Mouse (Mus musculus) C2C12 (cell line): Measurements from ENCODE around the gene Bad. TPM values are rescaled to one million over a fixed set of nuclear protein-coding genes. Genes with fewer than 3 reads are reported as not detected.

ENCODE experiments used
- H3K27me3 ChIP-seq: one replicate; pipeline ENCODE4 v1.6.1; 2011; ENCODE audit not compliant: control insufficient read depth, insufficient read depth, insufficient read length
- H3K36me3 ChIP-seq: one replicate; pipeline ENCODE4 v1.6.1; 2011; ENCODE audit not compliant: control insufficient read depth, insufficient read depth
- H3K4me3 ChIP-seq: one replicate; pipeline ENCODE4 v1.5.1; 2011; ENCODE audit warnings: mild to moderate bottlenecking, control low read depth; ENCODE audit not compliant: poor library complexity, insufficient read depth, severe bottlenecking
- H3K79me2 ChIP-seq: one replicate; pipeline ENCODE4 v1.6.1; 2011; ENCODE audit not compliant: control insufficient read depth, insufficient read depth
- H3K79me3 ChIP-seq: one replicate; pipeline ENCODE4 v1.6.1; 2011; ENCODE audit warnings: low read depth, control low read depth
- H3ac ChIP-seq: one replicate; pipeline ENCODE3; 2011; ENCODE audit warnings: low read depth; ENCODE audit not compliant: control insufficient read depth, insufficient read length
- CEBPB ChIP-seq: IDR thresholded peaks from one replicate; pipeline ENCODE4 v1.6.1; 2011; ENCODE audit warnings: low read depth, mild to moderate bottlenecking, control low read depth, moderate library complexity
- CTCF ChIP-seq: IDR thresholded peaks from one replicate; pipeline ENCODE4 v1.5.1; 2011; ENCODE audit not compliant: control insufficient read depth, insufficient read depth, insufficient read length
- FOSL1 ChIP-seq: IDR thresholded peaks from one replicate; pipeline ENCODE4 v1.8.0; 2011; ENCODE audit warnings: mild to moderate bottlenecking, low read length; ENCODE audit not compliant: poor library complexity, insufficient read depth, severe bottlenecking
- MAX ChIP-seq: IDR thresholded peaks from one replicate; pipeline ENCODE4 v1.6.1; 2011; ENCODE audit warnings: mild to moderate bottlenecking, control low read depth
- MYOD1 ChIP-seq: IDR thresholded peaks from one replicate; pipeline ENCODE4 v1.6.1; 2011; ENCODE audit warnings: low read depth; ENCODE audit not compliant: control insufficient read depth, insufficient read length
- MYOG ChIP-seq: IDR thresholded peaks from one replicate; pipeline ENCODE4 v1.6.1; 2011; ENCODE audit not compliant: control insufficient read depth, insufficient read length; ENCODE audit errors: extremely low read depth
- USF1 ChIP-seq: IDR thresholded peaks from one replicate; pipeline ENCODE4 v1.6.1; 2011; ENCODE audit warnings: low read depth, mild to moderate bottlenecking, control low read depth, moderate library complexity
- polyA plus RNA-seq: library from polyadenylated mRNA; unstranded; fragments of >200 nt; fragmentation: generic; extraction: Trizol; gene quantifications from one replicate; pipeline ENCODE4 v1.2.1, GENCODE M21; 2012; ENCODE audit warnings: missing spikeins

Gene Bad
- polyA plus RNA-seq, 1 experiment = 84.0 TPM

- TF ChIP-seq CTCF (no peak), MYOD1 (no peak), MAX (no peak), USF1 (no peak), CEBPB (no peak), FOSL1 (no peak), MYOG (no peak)
- H3ac ChIP-seq = no peak overlapping the region
- H3K27me3 ChIP-seq = no peaks in the 10 kb centered on the region
- peaks cover 4% of the 10 kb centered on the region for H3K36me3 ChIP-seq
- H3K79me2 ChIP-seq = peaks cover 31% of the 10 kb centered on the region
- no peak overlapping the region for H3K4me3 ChIP-seq
- H3K79me3 ChIP-seq = peaks cover 4% of the 10 kb centered on the region
These were observed 23.3 kb upstream of the Bad start for GRCm38 (mm10) chr19:6918321-6918720.

GRCm38 (mm10) chr19:6919431-6919830, 22.2 kb upstream of the Bad start:
- TF ChIP-seq MYOD1 = no peak
- Histone ChIP-seq H3ac (no peak overlapping the region), H3K4me3 (peak overlapping the region; percentile 6), H3K27me3 (no peaks in the 10 kb centered on the region), H3K79me3 (peaks cover 4% of the 10 kb centered on the region), H3K79me2 (peaks cover 31% of the 10 kb centered on the region), H3K36me3 (no peaks in the 10 kb centered on the region)

GRCm38 (mm10) chr19:6919876-6920740, 21.6 kb upstream of the Bad start:
- TF ChIP-seq USF1 (no peak), CTCF (no peak), CEBPB (no peak), MYOD1 (no peak), MAX (no peak), FOSL1 (no peak), MYOG (no peak)
- Histone ChIP-seq H3K36me3 (no peaks in the 10 kb centered on the region), H3K79me2 (peaks cover 31% of the 10 kb centered on the region)

GRCm38 (mm10) chr19:6920741-6921636, 20.7 kb upstream of the Bad start:
- H3ac ChIP-seq = peak overlapping the region; percentile 88
- H3K79me3 ChIP-seq = peaks cover 4% of the 10 kb centered on the region
- peaks cover 31% of the 10 kb centered on the region for H3K79me2 ChIP-seq
- peak overlapping the region; percentile 60 for H3K4me3 ChIP-seq
- no peaks in the 10 kb centered on the region for H3K36me3 ChIP-seq
- no peak for TF ChIP-seq FOSL1
- H3K27me3 ChIP-seq = no peaks in the 10 kb centered on the region

More at GRCm38 (mm10) chr19:6919876-6920740, 21.6 kb upstream of the Bad start:
- Histone ChIP-seq H3ac (peak overlapping the region; percentile 42), H3K4me3 (peak overlapping the region; percentile 60), H3K79me3 (peaks cover 4% of the 10 kb centered on the region), H3K27me3 (no peaks in the 10 kb centered on the region)

- TF ChIP-seq MAX (peak; percentile 75), USF1 (peak; percentile 50), CEBPB (peak; percentile 54), FOSL1 (no peak), CTCF (no peak)
- H3K79me3 ChIP-seq = peaks cover 4% of the 10 kb centered on the region
- peaks cover 25% of the 10 kb centered on the region for H3K79me2 ChIP-seq
- peaks cover under 1% of the 10 kb centered on the region for H3K27me3 ChIP-seq
- no peaks in the 10 kb centered on the region for H3K36me3 ChIP-seq
- H3ac ChIP-seq = peak within 1 kb of the TSS; percentile 88
- H3K4me3 ChIP-seq = peak within 1 kb of the TSS; percentile 60
These were observed 19.8 kb upstream of the Bad start, which contains the start of gene Esrra for GRCm38 (mm10) chr19:6921647-6922567. Gene Esrra, minus strand, starts transcription at chr19:6921813.
